Mouse (Mus musculus) kidney, postnatal 36 days (tissue): ENCODE data around the gene Cuta.

Experiments used
- DNase-seq, 2 experiments: peaks; one replicate each; pipeline ENCODE4 v3.0.0; 2021 to 2022; ENCODE audit warnings: mixed read lengths in 2 of 2

Cuta gene

GRCm38 (mm10) chr17:26953726-26954125, 14.4 kb upstream of the Cuta start:
- no peak for DNase-seq

GRCm38 (mm10) chr17:26953201-26953600, 13.8 kb upstream of the Cuta start:
- no peak for DNase-seq

DNA sequence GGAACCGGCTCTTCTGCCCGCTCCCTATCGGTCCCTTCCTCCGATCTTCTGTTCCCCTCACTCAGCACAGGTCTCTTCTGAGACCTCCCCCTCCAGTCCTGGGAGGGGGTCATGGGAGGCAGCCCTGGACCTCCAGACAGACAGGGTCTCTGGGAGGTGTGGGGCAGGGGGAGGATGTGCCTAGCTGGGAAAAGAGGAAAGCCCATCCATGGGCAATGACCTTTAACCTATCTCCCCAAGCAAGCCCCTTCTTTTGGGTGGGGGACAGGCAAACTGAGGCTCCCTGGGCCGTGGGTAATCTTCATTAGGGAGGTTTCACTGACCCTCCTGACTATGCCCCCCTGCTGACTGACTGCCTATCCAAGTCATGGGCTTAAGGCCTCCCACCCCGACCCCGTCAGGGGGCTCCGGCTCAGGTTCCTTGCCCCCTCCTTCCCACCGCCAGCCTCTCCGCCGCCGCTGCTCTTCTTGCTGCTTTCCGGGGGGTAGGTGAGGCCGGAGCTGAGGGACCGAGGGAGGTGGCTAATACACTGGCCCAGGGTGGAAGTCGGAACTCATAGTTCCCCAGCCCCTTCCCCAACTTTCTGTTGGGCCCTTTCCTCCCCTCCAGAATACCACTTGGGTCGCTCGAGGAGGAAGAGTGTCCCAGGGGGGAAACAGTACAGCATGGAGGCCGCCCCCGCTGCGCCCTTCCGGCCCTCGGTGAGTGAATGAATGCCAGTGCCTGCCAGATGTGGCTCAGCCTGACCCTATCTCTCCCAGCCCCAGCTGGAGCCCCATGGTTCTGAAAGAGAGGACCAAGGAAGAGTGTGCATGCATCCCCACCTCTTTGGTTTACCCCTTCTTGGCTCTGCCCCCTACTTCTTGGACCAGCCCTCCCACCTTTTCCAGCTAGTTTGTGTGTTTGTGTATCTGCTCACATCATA, 12.8 kb upstream of the Cuta start:
- no peak for DNase-seq

DNA sequence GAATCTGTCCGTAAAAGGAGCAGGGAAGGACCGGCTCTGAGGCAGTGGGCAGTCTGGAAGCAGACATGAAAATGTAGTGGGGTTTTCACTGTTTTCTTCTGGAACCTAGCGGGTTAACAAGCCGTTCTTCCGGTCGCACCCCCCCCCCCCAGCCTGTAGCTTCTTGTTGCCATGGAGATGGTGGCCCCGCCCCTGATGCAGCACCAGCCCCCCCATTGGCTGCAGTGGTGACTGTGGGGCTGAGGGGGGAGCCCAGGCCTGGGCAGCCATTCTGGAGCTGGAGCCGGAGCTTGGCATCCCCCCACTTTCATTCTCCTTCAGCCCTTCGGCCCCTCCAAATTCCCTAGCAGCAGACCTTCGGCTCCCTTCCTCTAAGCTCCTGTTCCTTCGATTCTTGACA, 12.0 kb upstream of the Cuta start:
- DNase-seq = peak; percentile 74 to 83

- DNase-seq = no peak
Observed at GRCm38 (mm10) chr17:26950560-26951288, 11.4 kb upstream of the Cuta start.

GRCm38 (mm10) chr17:26949866-26950265, 10.5 kb upstream of the Cuta start:
- DNase-seq = no peak

GRCm38 (mm10) chr17:26949051-26949577, 9.7 kb upstream of the Cuta start:
- peak in 1 of 2 experiments; percentile 39 for DNase-seq

GRCm38 (mm10) chr17:26948316-26949050, 9.1 kb upstream of the Cuta start:
- peak; percentile 52 to 83 for DNase-seq

- DNase-seq = no peak
Observed at GRCm38 (mm10) chr17:26947231-26948100, 8.1 kb upstream of the Cuta start.

GRCm38 (mm10) chr17:26946567-26946966, 7.2 kb upstream of the Cuta start:
- peak; percentile 91 to 93 for DNase-seq

DNA sequence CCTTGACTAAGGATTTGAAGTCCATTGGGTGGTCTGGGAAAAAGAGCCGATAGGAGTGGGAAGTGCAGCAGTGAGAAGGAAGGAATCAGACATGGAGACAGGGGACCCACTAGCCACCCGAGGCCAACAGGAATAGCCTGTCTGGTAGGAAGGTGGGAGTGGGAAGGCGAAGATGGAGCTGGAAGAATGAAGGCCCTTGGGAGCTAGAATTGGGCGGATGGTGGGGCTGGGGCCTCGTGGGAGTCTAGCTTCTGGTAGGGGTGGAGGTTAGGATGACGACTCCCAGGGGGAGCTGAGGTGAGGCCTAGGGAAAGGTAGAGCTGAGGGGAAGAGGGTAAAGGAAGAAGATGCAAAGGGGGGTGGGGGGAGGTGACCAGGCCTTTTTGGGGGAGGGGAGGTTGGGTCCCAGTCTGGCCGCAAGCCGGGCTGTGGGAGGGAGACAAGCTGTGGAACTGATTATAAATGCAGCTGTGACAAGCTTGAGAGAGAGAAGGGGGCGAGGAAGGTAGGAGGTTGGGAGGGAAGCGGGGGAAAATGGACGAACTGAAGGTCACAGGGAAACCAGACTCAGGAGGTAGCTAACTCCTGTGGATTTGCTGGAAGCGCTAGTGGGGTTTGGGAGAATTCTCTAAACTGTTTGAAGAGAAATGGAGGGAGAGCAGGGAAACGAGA, 6.6 kb upstream of the Cuta start:
- no peak for DNase-seq

GRCm38 (mm10) chr17:26941841-26942570, 2.6 kb upstream of the Cuta start:
- no peak for DNase-seq

GRCm38 (mm10) chr17:26941031-26941789, 1.8 kb upstream of the Cuta start, which contains the start of gene Syngap1:
Syngap1 (plus strand) TSS chr17:26941253.
- DNase-seq = peak; percentile 26 to 53

DNA sequence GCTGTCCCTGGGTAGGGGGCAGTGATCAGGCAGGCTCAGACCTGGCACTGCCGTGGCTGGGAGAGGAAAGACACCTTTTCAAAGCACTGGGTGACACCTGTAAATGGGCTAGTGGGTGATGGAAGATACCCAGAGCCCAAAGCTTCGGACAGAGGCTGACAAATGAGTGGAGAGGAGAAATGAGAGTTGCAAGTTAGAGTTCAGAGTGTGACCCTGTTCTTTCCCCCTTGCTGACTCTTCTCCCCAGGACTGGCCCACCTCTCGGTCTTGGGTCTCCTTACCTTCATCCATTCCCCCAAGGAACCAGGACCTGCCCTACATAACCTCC, 568 bp upstream of the Cuta start:
- no peak for DNase-seq

GRCm38 (mm10) chr17:26938731-26939130, 638 bp downstream of the Cuta start:
- DNase-seq = no peak

- DNase-seq = no peak
Observed at GRCm38 (mm10) chr17:26937883-26938695, 1.3 kb downstream of the Cuta start.

DNA sequence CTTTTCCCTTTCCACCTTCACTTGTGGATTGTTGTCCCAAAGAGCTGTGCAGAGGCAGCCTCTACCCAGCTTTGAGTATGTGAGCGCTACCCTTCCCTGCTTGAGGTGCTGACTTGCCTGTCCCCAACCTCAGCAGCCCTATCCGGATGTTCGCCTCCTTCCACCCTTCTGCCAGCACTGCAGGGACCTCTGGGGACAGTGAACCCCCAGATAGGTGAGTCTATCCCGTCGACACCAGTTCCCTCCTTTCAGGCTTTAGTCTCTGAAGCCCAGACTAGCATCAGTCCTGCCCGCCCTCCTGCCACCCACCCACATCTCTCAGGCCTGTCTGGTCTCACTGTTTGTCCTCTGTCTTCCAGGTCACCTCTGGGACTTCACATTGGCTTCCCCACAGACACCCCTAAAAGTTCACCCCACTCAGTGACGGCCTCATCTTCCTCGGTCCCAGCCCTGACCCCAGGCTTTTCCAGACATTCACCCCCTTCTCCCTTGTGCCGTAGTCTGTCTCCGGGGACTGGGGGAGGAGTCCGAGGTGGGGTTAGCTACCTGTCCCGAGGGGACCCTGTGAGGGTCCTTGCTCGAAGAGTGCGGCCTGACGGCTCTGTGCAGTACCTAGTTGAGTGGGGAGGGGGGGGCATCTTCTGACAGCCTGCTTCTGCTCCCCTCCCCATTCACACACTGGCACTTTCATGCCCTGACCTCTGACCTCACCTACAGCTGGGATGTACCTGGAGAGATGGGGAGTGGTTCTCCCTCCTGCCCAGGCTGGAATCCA, 2.3 kb downstream of the Cuta start:
- DNase-seq = no peak

GRCm38 (mm10) chr17:26936453-26936852, 2.9 kb downstream of the Cuta start:
- DNase-seq = no peak
